Mouse (Mus musculus) liver, embryonic 14.5 days (tissue): ENCODE measurements around the gene Gm49345.

Experiments
- CTCF ChIP-seq: IDR thresholded peaks from 2 replicates; pipeline ENCODE4 v1.5.1; 2016; ENCODE audit warnings: antibody characterized with exemption, low read depth, control low read depth
- EP300 ChIP-seq: IDR thresholded peaks from 2 replicates; pipeline ENCODE4 v1.6.1; 2016; ENCODE audit warnings: antibody characterized with exemption, low read depth

- TF ChIP-seq CTCF (no peak), EP300 (no peak)
These were observed 49.4 kb upstream of the Gm49345 start, which contains the start of gene Zfp738 for GRCm38 (mm10) chr13:67686971-67687370.
